ENCODE assay signal across 18 mouse cellular contexts in genomic region chr11:17386756-17387155, GRCm38 (mm10).
DNase-seq lines count a peak whose midpoint lies in the region; TF ChIP-seq lines count a peak whose summit lies in the region.
"Had no signal": no experiment of that assay in that cellular context is flagged by ENCODE, and none has a peak within 500 bp of the region (broad histone marks: within the 10 kb centered on the region; RNA-seq: fewer than 3 reads in every experiment).

No protein-coding gene starts in this region.

- no peak overlapping the region for H3K4me3 ChIP-seq in myocyte
- H3K4me3 ChIP-seq in thymus, adult 2 months (ENCODE audit: control insufficient read depth, insufficient read depth, low read length): no peak overlapping the region
- H3K4me3 ChIP-seq: embryonic facial prominence, embryonic 13.5 days; forebrain, embryonic 12.5 days; hindbrain, embryonic 15.5 days; midbrain, embryonic 10.5 days had no signal

- H3K4me2 ChIP-seq in myocyte (ENCODE audit: low read depth): peak overlapping the region; percentile 37
- H3K4me2 ChIP-seq: embryonic facial prominence, embryonic 13.5 days; forebrain, embryonic 12.5 days; hindbrain, embryonic 15.5 days had no signal

- H3K27me3 ChIP-seq in myocyte (ENCODE audit: control insufficient read depth, insufficient read depth, insufficient read length): no peaks in the 10 kb centered on the region
- no peaks in the 10 kb centered on the region for H3K27me3 ChIP-seq in thymus, adult 2 months (ENCODE audit: control insufficient read depth, insufficient read depth, low read length)
- H3K27me3 ChIP-seq: CH12.LX; embryonic facial prominence, embryonic 13.5 days; forebrain, embryonic 12.5 days; hindbrain, embryonic 15.5 days had no signal

- no peaks in the 10 kb centered on the region for H3K4me1 ChIP-seq in thymus, adult 2 months (replicated peaks; ENCODE audit: control insufficient read depth, insufficient read depth, low read length)
- H3K4me1 ChIP-seq: embryonic facial prominence, embryonic 13.5 days; forebrain, embryonic 12.5 days; hindbrain, embryonic 15.5 days; midbrain, embryonic 10.5 days had no signal

- no peak overlapping the region for H3ac ChIP-seq in myocyte (ENCODE audit: control insufficient read depth, insufficient read length)

- peak; percentile 30 for DNase-seq in layer of hippocampus, adult 9-11 months
- DNase-seq in layer of hippocampus, adult 9-10 months (ENCODE audit: low spot score): no peak
- peak; percentile 39 for DNase-seq in 416B (ENCODE audit: low read depth)
- peak; percentile 80 for DNase-seq in brain, adult 2 months (ENCODE audit: low read depth, low spot score)
- no peak for DNase-seq in thymus, adult 2 months
- no peak for DNase-seq in gastrocnemius, adult 18-20 months (ENCODE audit: low spot score)
- no peak for DNase-seq in spleen, adult 12 weeks (ENCODE audit: low spot score)
- DNase-seq: cerebellum, adult 11-12 months; heart, postnatal 10 days; kidney, adult 2 months; kidney, postnatal 4 days; lung, postnatal 36 days had no signal

- H3K79me2 ChIP-seq in myocyte (ENCODE audit: control insufficient read depth, insufficient read depth): no peaks in the 10 kb centered on the region

- TF ChIP-seq CTCF in thymus, adult 2 months (IDR thresholded peaks at IDR 0.05; ENCODE audit: borderline replicate concordance, control insufficient read depth, extremely low read depth, insufficient read depth, low read length, poor library complexity): no peak

- no peak for TF ChIP-seq POLR2A in myocyte (IDR thresholded peaks at IDR 0.05; ENCODE audit: insufficient read length, low read depth)
- no peak for TF ChIP-seq POLR2A in thymus, adult 2 months (IDR thresholded peaks at IDR 0.05; ENCODE audit: control insufficient read depth, extremely low read depth, insufficient read depth, low read length, poor library complexity)

- WGBS in thymus, adult 2 months: 86% methylated on average over 3 of the region's 3 CpGs

- no peaks in the 10 kb centered on the region for H3K36me3 ChIP-seq in myocyte (ENCODE audit: control insufficient read depth, insufficient read depth)
- no peaks in the 10 kb centered on the region for H3K36me3 ChIP-seq in thymus, adult 2 months (ENCODE audit: control insufficient read depth, insufficient read depth, low read length)
- H3K36me3 ChIP-seq: embryonic facial prominence, embryonic 13.5 days; forebrain, embryonic 12.5 days; hindbrain, embryonic 15.5 days; midbrain, embryonic 10.5 days had no signal

- no peak overlapping the region for H3K27ac ChIP-seq in thymus, adult 2 months (ENCODE audit: control insufficient read depth, insufficient read depth, low read length)
- H3K27ac ChIP-seq: embryonic facial prominence, embryonic 13.5 days; forebrain, embryonic 12.5 days; hindbrain, embryonic 15.5 days; midbrain, embryonic 10.5 days had no signal

TF ChIP-seq in myocyte, 11 proteins besides CTCF, POLR2A, EP300 and RAD21:
- TF ChIP-seq REST (IDR thresholded peaks at IDR 0.05; ENCODE audit: insufficient read depth, insufficient read length) (no peak), MYOG (IDR thresholded peaks at IDR 0.05; ENCODE audit: control insufficient read depth in 1 of 3, insufficient read depth in 1 of 3, insufficient read length in 2 of 3, low read depth in 2 of 3) (peak in 1 of 3 experiments; percentile 11), CEBPB (IDR thresholded peaks at IDR 0.05; ENCODE audit: insufficient read depth, poor library complexity, severe bottlenecking) (peak; percentile 90), POLR2AphosphoS2 (IDR thresholded peaks at IDR 0.05; ENCODE audit: insufficient read length, low read depth) (no peak), MYOD1 (IDR thresholded peaks at IDR 0.05; ENCODE audit: control insufficient read depth in 1 of 3, insufficient read length in 2 of 3, low read depth in 2 of 3) (peak in 1 of 3 experiments; percentile 49), SRF (IDR thresholded peaks at IDR 0.05; ENCODE audit: control insufficient read depth, insufficient read length, low read depth) (no peak), TCF3 (IDR thresholded peaks at IDR 0.05; ENCODE audit: insufficient read length, low read depth) (no peak)
TF ChIP-seq in myocyte: peak in this region for 3.

Comparison
In these comparisons a context has a peak if more than half of its experiments do, and no peak if none do; other contexts are left out.
1. DNase-seq: peak in layer of hippocampus, adult 9-11 months (single experiment), 416B (single experiment) and brain, adult 2 months (single experiment); none in layer of hippocampus, adult 9-10 months (single experiment), thymus, adult 2 months (single experiment), gastrocnemius, adult 18-20 months (single experiment) and spleen, adult 12 weeks (single experiment).